Mouse (Mus musculus) brain, adult 2 months (tissue): ENCODE data around the gene Tmem151b.

Source experiments
- DNase-seq: peaks from one replicate; pipeline ENCODE4 v3.0.0; 2011; ENCODE audit warnings: low read depth, low spot score

Tmem151b gene

DNA sequence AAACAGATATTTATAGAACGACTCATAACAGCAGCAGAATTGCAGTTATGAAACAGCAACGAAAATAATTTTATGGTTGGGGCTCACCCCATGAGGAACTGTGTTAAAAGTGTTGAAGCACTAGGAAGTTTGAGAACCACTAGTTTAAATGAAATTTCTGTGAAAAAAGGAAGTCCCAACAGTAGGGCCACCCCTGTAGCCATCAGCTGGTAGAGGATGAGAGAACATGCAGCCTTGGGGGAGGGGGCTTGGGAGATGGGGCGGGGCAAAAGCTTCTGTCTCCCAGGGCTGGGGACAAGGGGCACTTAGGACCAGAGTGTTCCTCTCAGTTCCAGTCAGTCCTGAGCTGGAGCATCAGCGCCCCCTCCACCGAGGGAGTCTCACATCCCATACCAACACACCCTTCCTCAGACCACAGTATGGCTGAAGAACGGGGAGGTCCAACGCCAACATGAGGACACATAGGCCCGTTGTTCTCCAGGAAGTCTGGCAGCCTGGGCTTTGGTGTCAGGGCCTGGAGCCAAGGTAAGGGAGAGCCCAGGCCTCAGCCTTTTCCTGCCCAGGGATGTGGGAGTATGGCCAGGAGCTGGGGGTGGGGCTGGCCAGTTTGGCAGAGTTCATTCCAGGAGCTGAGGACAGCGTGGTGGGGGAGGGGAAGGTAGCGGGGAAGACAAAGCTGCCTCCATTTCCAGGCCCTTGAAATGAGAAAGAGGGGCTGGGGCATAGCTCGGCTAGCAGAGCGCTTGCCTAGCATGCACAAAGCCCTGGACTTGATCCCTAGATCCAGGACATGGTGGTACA, 34.8 kb upstream of the Tmem151b start:
- peak; percentile 87 for DNase-seq

DNA sequence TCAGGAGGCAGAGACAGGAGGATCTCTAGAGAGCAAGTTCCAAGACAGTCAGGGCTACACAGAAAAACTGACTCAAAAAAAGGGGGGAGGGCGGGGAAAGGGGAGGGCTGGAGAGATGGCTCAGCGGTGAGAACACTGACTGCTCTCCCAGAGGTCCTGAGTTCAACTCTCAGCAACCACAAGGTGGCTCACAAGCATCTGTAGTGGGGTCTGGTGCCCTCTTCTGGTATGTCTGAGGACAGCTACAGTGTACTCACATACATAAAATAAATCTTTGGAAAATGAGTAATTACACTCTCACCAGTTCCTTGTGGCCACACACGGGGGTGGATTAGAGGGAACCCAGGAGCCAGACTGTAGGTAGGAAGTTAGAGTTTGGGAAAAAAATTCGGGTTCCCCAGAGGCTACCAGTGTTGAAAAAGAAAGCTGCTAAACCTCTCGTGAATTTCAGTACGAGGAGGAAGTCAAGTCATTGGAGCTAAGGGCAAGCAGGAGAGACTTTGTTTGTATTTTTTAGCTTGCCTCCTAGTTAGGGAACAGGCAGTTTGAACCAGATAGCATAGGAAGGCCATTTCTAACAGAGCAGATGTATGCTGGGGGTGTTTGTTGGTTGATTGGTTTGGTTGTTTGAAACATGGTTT, 33.4 kb upstream of the Tmem151b start:
- DNase-seq, result peak; percentile 64

DNA sequence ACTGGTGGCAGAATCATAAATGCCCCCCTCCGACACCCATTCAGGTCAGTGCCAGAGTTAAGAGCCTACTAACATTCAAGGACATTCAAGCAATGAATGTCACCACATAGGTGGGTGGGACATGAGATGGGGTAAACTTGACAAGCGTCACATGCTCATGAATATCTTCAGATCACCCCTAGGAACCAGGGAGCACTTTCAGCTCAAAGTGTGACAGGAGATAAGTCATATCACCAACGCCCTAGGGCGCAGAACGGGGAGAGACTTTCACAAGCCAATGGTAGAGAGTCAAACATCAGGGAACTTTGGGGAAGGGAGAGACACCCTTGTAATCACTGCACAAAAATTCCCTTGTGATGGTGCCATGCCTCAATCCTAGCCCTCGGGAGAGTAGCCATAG, 32.7 kb upstream of the Tmem151b start:
- DNase-seq, result no peak

DNA sequence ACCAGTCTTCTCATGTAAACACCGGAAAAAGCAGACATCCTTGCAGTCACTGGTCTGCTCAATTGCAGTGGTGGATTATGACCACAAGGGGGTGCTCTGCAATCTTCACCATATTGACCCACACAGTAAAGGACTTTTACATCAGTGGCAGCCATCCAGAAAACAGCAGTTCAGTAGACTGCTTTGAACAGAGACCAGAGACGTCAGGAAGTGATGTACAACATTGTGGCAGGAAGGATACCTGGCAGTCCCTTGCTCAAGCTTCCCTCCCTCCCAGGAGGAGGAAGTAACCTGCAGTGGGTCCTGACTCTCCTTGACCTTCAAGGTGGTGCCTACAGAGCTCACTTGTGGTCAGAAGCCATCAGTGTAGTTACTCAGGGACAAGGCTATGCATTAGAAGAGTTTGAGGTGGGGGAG, 32.1 kb upstream of the Tmem151b start:
- peak; percentile 90 for DNase-seq

DNA sequence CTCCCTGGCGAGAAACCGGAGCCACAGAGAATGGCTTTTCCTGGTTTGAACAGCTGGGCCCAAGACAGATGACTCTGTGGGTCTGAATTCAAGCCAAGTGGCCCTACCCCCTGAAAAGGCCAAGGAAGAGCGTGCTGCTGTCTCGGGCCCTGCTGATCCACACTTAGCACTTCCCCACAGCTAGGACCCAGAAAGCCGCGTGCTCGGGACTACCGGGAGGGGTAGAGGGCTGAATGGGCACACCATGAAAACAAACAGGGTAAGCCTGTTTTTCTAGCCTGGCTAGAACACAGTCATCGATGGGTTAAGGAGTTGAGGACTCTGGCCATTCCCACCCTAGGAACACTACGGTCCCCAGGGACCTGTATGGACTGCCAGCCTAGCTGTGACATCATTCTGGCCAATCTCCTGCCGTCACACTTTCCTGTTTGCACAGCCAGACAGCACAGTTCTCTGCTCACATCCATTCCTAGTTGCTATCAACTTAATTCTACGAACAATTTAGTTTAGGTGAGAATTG, 31.5 kb upstream of the Tmem151b start:
- DNase-seq, result no peak

DNA sequence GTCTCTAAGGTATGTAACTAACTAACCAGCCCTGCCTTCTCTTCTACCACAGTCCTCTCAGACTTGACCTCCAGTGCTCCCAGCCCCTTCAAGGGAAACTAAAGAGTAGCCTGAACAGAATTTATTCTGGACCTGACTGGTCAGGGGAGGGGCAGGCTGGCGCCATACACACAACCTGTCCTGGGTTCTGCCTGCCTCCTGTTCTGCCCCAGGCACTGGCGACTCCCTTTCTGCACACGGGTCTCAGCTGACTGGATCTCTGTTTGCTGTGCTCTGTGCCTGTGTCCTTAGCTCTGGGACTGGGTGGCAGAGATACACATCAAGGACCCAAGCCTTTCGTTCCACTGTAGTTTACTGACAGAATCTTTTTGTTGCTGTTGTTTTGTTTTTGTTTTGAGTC, 30.1 kb upstream of the Tmem151b start:
- no peak for DNase-seq

DNA sequence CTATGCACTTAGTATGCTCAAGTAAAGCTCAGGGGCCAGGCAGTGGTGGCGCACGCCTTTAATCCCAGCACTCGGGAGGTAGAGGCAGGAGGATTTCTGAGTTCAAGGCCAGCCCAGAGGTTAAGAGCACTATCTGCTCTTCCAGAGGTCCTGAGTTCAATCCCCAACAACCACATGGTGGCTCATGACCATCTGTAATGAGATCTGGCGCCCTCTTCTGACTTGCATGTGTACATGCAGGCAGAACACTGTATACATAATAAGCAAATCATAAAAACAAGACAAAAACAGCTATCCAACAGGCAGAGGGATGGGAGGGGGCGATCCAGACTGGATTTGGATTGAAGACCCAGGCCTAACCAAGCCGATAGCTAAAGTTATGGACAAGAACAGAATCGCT, 29.4 kb upstream of the Tmem151b start:
- peak; percentile 48 for DNase-seq

DNA sequence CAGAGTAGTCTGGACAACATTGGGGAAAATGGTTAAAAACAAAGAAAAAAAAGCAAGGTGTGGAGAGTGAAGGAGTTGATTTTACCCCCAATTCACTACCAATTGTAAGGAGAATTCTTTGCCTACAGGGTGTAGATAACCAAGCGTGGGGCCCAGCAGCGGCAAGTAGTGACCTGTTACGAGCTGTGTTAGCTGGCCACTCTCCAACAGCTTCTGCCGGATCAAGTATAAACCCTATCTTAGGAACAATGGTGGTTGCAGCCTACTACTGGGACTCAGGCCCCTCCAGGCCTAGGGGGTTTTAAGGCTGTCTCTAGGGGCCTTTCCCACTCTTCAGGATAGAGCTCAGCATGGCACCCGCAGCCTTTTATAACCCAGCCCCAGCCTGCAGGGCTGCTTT, 28.8 kb upstream of the Tmem151b start:
- DNase-seq, result no peak

DNA sequence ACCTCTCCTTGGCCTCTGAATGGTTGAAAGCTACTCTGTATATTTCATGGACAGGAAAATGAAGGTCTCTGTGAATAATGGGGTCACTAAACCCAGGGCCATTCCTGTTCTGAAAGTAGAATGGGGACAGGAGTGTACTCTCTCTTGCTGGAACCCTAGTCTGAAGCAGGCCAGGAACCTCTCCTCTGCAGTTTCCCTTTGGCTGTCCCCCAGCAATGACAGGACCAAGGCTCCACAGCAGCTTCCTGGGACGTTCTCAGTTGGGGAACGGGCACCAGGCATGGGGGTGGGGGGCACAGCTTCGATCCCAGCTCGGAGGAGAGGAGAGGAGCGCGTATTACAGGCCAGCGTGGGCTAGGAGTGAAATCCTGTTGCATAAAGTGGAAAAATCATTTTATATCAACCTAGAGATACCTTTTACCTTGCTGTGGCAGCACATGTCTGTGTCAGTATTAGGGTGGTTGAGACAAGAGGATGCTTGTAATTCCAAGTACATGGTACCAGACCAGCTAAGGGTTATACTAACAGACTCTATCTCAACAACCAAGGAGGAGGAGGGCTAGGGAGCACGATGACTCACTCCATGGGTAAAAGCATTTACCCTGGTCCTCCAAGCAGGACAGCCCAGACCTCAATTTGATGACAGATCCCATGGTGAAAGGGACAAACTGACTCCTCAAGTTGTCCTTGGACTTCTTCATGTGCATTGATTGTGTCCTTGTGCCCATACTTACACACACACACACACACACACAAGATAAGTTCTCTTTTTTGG, 25.8 kb upstream of the Tmem151b start:
- DNase-seq, result no peak

DNA sequence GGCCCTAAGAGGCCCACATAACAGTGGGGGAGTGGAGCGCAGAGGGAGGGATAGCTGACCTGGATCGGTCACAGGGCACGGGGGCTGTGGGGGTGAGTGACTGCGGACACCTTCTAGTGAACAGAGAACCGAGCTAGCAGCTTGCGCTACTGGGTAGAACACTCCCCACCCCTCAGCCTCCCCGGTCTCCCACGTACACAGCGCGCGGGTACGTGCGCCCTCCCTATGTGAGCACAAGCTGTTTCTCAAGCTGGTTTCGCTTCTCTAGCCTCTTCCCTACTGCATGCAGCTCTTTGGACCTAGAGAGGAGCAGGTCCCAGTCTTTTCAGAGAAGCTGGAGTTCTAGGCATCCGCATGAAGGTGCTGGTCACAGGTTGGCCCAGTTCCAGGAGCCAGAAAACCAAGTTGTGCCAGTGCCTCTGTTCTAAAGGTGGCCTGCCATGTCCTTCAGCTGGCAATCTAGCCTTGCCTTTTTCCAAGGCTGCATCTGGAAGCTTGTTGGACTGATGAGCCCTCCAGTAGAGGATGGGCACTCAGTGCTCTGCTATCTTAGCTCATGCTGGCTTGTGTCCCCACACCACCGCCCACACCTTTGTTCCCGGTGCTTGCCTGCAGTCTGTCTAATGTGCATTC, 24.8 kb upstream of the Tmem151b start:
- peak; percentile 97 for DNase-seq

DNA sequence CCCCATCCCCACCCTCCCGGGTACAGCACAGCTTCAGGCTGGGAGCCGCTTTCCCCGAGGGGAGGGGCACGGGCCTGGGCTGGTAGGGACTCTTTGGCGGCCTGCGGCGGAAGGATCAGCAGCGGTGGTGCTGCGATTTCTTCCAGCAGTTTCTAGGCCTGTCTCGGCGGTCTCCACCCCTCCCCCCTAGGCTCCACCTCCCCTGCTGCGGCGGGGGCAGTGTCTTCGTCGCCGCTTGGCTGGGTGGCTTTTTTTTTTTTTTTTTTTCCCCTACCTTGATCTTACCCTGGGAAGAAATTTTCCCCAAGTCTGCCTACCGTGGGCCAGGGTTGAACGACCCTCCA, 24.3 kb upstream of the Tmem151b start:
- peak; percentile 98 for DNase-seq

DNA sequence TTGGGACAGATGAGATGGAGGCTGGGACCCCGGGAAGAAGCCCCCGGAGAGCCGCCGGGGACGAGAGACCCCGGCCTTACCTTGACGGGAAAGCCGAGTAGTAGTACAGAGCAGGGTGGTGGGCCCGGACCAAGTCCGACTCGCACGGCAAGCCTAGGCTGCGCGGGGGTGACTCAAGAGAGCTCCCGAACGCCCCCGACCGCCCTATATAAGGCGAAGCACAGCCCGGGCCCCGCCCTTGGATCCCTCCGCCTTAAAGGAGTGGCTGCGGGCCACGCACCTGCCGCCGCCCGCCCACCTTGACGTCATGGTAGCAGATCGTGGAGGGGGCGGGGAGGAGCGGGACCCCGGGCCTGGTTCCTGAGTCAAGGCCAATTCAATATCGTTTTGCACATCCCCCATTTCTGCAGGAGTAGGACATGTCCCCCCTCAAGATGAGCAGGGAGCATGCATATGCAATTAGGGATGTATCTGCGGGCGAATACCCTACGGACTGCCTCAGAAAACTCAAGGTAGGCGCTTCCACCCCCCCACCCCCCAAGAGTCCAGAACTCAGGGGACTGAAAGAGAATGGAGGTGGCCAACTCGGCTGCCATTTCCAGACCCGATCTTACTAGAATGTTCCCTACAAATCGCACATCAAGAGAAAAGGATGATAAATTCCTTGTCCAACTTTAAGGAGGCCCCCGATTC, 23.8 kb upstream of the Tmem151b start, which contains the start of gene Hsp90ab1:
Gene Hsp90ab1, minus strand, starts transcription at position 185 of the 693 bp plus-strand sequence.
- peak; percentile 99 for DNase-seq

DNA sequence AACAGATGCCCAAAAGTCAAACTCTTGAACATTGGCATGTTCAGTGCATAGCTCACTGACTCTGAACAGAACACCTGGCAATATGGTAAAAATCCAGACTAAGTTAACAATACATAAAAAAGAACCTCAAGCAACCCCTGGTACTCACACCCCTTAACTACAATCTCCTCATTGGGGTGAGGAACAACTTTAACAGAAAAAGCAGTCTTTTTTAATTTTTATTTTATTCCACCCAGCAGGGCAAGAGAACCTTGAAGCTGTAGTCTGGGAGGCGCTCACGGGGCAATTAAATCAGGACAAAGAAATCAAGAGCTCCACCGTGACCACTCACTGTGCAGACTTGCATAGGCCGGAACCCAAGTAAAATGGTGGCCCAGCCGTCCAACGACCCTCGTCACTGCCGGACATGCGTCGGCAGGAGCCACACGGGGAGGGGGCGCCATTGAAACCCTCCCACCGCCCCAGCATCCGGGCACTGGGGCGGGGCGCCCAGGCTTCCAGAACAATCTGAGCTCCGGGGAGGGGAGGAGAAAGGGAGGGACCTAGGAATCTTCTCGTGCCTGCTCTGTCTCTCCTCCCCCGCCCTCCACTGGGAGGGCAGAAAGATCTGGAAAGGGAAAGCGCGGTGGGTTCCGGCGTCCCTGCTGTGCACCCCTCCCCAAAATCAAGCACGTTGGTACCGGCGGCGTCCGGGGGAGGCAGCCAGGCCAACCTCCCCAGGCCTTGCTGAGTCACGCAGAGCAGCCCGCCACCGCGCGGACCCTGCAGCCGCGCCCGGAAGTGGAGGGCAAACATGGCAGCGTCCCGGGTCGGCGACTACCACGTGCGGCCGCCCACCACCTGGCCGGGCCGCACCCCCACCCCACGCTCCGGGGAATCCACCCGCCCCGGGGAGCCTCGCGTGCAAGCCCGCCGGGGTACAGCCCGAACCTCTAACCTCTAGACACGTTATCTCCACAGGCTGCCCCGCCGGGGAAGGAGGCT, 22.9 kb upstream of the Tmem151b start:
- DNase-seq, result peak; percentile 86

DNA sequence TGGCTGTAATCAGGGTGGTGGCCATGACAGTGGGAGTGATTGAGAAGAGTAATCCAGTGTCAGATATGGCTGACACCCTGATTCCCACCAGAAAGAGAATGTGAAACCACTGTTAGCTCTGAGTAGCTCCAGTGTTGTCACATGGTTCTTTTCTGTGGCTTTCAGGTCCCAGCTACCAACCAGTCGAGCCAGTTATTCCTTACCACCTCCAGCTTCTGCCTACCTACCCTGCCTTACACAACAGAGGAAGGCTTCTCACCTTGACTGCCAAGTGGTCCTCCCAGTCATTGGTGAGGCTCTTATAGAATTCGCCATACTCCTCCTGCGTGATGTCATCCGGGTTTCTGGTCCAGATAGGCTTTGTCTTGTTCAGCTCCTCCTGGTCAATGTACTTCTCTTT, 20.5 kb upstream of the Tmem151b start:
- DNase-seq, result no peak

DNA sequence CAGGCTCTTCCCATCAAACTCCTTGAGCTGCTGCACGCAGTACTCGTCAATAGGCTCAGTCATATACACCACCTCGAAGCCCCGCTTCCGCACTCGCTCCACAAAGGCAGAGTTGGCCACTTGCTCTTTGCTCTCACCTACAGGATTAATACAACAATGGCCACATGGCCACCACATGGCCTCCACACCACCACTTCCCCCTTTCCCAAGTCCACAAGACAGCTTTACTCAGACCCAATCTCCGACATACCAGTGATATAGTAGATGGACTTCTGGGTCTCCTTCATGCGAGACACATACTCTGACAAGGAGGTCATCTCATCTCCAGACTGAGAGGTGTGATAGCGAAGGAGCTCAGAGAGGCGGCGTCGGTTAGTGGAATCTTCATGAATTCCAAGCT, 19.5 kb upstream of the Tmem151b start:
- DNase-seq, result no peak

DNA sequence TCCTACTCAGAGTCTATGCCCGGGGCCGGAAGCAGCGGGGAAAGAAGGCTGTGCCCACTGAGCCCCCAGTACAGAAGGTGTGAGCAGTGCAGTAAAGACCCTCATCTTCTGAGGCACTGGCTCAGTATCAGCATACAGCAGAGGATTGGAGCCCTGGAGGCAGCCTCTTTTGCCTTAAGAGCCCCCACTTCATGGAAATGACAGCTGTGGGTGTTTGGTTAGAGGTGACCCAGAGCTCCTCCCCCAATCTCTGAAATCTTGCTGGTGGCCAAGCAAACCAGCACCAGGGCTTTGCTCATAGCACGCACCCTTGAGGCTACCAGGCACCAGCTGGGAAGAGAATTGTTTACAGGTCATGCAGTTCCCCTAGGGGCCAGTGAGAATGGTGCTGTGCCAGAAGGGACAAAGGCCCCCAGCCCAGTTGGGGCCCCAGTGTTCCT, 17.7 kb upstream of the Tmem151b start:
- DNase-seq, result peak; percentile 31

DNA sequence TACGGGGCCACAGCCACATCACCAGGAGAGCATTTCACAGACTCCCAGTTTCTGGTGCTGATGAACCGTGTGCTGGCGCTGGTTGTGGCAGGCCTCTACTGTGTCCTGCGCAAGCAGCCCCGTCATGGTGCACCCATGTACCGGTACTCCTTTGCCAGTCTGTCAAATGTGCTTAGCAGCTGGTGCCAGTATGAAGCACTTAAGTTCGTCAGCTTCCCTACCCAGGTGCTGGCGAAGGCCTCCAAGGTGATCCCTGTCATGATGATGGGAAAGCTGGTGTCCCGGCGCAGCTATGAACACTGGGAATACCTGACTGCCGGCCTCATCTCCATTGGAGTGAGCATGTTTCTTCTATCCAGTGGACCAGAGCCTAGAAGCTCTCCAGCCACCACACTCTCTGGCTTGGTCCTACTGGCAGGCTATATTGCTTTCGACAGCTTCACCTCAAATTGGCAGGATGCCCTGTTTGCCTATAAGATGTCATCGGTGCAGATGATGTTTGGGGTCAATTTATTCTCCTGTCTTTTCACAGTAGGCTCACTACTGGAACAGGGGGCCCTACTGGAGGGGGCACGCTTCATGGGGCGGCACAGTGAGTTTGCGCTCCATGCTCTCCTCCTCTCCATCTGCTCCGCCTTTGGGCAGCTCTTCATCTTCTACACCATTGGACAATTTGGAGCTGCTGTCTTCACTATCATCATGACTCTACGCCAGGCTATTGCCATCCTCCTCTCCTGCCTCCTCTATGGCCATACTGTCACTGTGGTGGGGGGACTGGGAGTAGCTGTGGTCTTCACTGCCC, 17.1 kb upstream of the Tmem151b start:
- DNase-seq, result peak; percentile 55

DNA sequence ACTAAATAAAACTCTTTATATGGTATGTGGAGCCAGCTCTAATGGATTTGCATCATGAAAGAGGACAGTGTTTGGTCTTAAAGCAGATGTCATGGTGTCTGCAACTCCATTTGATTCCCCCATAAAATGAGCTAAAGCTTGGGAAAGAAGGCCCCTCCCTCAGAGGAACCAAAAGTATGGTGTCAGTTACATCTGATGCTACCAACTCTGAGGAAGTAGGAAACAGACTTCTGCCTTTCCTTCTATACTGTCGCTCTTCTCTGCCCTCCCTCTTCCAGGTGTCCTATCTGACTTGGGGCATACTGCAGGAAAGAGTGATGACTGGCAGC, 16.5 kb upstream of the Tmem151b start:
- no peak for DNase-seq

DNA sequence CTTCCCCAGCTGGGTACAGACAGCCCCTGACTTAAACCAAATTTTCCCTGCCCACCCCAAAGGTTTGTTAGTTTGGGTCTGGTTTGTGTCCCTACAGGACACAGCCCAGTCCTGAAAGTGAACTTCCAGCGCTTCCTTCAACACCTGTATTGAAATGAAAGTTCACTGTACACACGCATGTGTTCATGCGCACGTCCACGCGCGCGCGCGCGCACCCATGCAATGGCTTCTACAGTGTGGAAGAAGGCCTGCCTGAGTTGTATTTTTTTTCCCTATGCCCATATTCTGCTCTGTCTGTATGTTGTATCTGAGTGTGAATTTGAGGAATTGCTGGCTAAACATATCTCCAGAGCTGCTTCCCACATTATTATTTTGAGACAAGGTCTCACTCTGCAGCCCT, 15.6 kb upstream of the Tmem151b start:
- DNase-seq, result no peak
